Mouse (Mus musculus) hindbrain, embryonic 11.5 days (tissue): ENCODE measurements at regions not wholly inside any gene's neighbourhood (a gene's known extent, or its start where the extent isn't known, plus 50 kb on each side); places are given as distances from the start of the nearest gene placed in this dataset.

Experiments
- ATAC-seq: fragments of 200-750 bp; cut with Nextera tagmentation; 2 replicates; pipeline ENCODE4 v1.8.0; 2017; ENCODE audit warnings: mild to moderate bottlenecking, moderate TSS enrichment, moderate library complexity; ENCODE audit not compliant: low FRiP score
- DNase-seq: peaks from one replicate; pipeline ENCODE4 v3.0.0-alpha.2; 2015; ENCODE audit warnings: low spot score
- H3K27ac ChIP-seq: fragments of 300-500 bp; sonication (generic); 2 replicates; pipeline ENCODE4 v1.5.1; 2014; ENCODE audit warnings: mild to moderate bottlenecking, low read depth, low read length
- H3K27me3 ChIP-seq: fragments of 300-500 bp; sonication (generic); 2 replicates; pipeline ENCODE4 v1.6.1; 2014; ENCODE audit warnings: mild to moderate bottlenecking, low read length, moderate library complexity, mixed read lengths; ENCODE audit not compliant: control insufficient read depth, insufficient read depth
- H3K36me3 ChIP-seq: fragments of 300-500 bp; sonication (generic); 2 replicates; pipeline ENCODE4 v1.6.1; 2014; ENCODE audit warnings: mild to moderate bottlenecking, low read length, moderate library complexity, mixed read lengths; ENCODE audit not compliant: control insufficient read depth, insufficient read depth
- H3K4me1 ChIP-seq: fragments of 300-500 bp; sonication (generic); replicated peaks from 2 replicates; pipeline ENCODE4 v1.6.1; 2014; ENCODE audit warnings: low read length, mixed read lengths; ENCODE audit not compliant: control insufficient read depth, insufficient read depth
- H3K4me2 ChIP-seq: fragments of 300-500 bp; sonication (generic); replicated peaks from 2 replicates; pipeline ENCODE4 v1.6.1; 2014; ENCODE audit warnings: mild to moderate bottlenecking, low read depth, low read length
- H3K4me3 ChIP-seq: fragments of 300-500 bp; sonication (generic); 2 replicates; pipeline ENCODE4 v1.5.1; 2014; ENCODE audit warnings: low read depth, low read length
- H3K9ac ChIP-seq: fragments of 300-500 bp; sonication (generic); 2 replicates; pipeline ENCODE4 v1.6.1; 2014; ENCODE audit warnings: low read depth, low read length
- H3K9me3 ChIP-seq: fragments of 300-500 bp; sonication (generic); 2 replicates; pipeline ENCODE4 v1.6.1; 2016; ENCODE audit warnings: low read length; ENCODE audit not compliant: control insufficient read depth
- WGBS: fragments of 180-500 bp; shearing (Covaris S2); extraction: QIAGEN DNeasy Blood & Tissue Kit; methylation state at CpG from one replicate; pipeline ENCODE4 v1.1.7; 2014; 5-methylcytosine and 5-hydroxymethylcytosine counted together

GRCm38 (mm10) chrX:12942451-12942850 is 128.8 kb upstream of the Usp9x start:
- no peak overlapping the region for H3K9ac ChIP-seq
- WGBS, result 79% methylated on average over 5 of the region's 5 CpGs
- H3K27me3 ChIP-seq, result no peaks in the 10 kb centered on the region
- H3K4me2 ChIP-seq, result no peak overlapping the region
- no peak overlapping the region for H3K4me3 ChIP-seq
- no peaks in the 10 kb centered on the region for H3K4me1 ChIP-seq
- ATAC-seq (no peak), DNase-seq (no peak)
- no peak overlapping the region for H3K27ac ChIP-seq
- no peaks in the 10 kb centered on the region for H3K36me3 ChIP-seq
- no peaks in the 10 kb centered on the region for H3K9me3 ChIP-seq

- DNase-seq (peak; percentile 49), ATAC-seq (peak; percentile 53; the same call in 1 of the 2 replicates)
- H3K4me1 ChIP-seq, result no peaks in the 10 kb centered on the region
- peak overlapping the region; percentile 33 for H3K4me3 ChIP-seq
- H3K27ac ChIP-seq, result no peak overlapping the region
- H3K36me3 ChIP-seq, result no peaks in the 10 kb centered on the region
- no peaks in the 10 kb centered on the region for H3K9me3 ChIP-seq
- 14% methylated on average over 40 of the region's 43 CpGs for WGBS
- H3K27me3 ChIP-seq, result no peaks in the 10 kb centered on the region
- peak overlapping the region; percentile 49 for H3K9ac ChIP-seq
- peak overlapping the region; percentile 51 for H3K4me2 ChIP-seq
These were observed 134.7 kb upstream of the Usp9x start for GRCm38 (mm10) chrX:12936406-12937172.

- WGBS, result 84% methylated on average over 4 of the region's 4 CpGs
- ATAC-seq (no peak), DNase-seq (no peak)
- Histone ChIP-seq H3K36me3 (no peaks in the 10 kb centered on the region), H3K4me3 (no peak overlapping the region), H3K4me2 (no peak overlapping the region), H3K27ac (no peak overlapping the region), H3K9ac (no peak overlapping the region), H3K9me3 (no peaks in the 10 kb centered on the region), H3K4me1 (no peaks in the 10 kb centered on the region), H3K27me3 (no peaks in the 10 kb centered on the region)
These were observed 137.9 kb upstream of the Usp9x start for GRCm38 (mm10) chrX:12933294-12933807.

DNA sequence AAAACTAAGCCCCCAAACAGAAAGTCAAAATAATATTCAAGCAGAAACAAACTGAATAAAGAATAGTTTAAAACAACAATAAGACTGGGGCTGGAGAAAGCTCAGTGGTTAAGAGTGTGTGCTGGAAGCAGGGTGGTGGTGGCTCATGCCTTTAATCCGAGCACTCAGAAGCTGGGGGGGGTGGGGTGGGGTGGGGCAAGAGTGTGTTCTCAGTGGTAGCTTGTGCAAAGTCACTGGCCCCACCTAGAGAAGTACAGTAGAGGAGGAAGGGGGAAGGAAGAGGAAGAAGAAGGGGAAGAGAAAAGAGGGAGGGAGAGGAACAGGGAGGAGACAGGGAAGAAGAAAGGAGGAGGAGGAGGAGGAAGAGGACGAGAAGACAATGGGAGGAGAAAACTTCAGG is 141.1 kb upstream of the Usp9x start:
- Histone ChIP-seq H3K36me3 (no peaks in the 10 kb centered on the region), H3K27ac (no peak overlapping the region)
- 73% methylated on average over 2 of the region's 2 CpGs for WGBS

GRCm38 (mm10) chrX:12927797-12928589 is 143.3 kb upstream of the Usp9x start:
- H3K27me3 ChIP-seq, result no peaks in the 10 kb centered on the region
- H3K9me3 ChIP-seq, result no peaks in the 10 kb centered on the region
- no peak overlapping the region for H3K4me2 ChIP-seq
- H3K27ac ChIP-seq, result no peak overlapping the region
- WGBS, result 64% methylated on average over 11 of the region's 11 CpGs
- H3K4me1 ChIP-seq, result no peaks in the 10 kb centered on the region
- peak; percentile 10 for DNase-seq
- no peak for ATAC-seq
- H3K4me3 ChIP-seq, result no peak overlapping the region
- H3K9ac ChIP-seq, result no peak overlapping the region
- H3K36me3 ChIP-seq, result no peaks in the 10 kb centered on the region

More for the DNA sequence above, 141.1 kb upstream of the Usp9x start:
- Histone ChIP-seq H3K4me2 (no peak overlapping the region), H3K4me1 (no peaks in the 10 kb centered on the region), H3K9ac (no peak overlapping the region), H3K27me3 (no peaks in the 10 kb centered on the region), H3K9me3 (no peaks in the 10 kb centered on the region), H3K4me3 (no peak overlapping the region)
- DNase-seq, result no peak
- ATAC-seq, result no peak

- ATAC-seq, result no peak
- Histone ChIP-seq H3K4me1 (no peaks in the 10 kb centered on the region), H3K27me3 (no peaks in the 10 kb centered on the region), H3K4me3 (no peak overlapping the region), H3K36me3 (no peaks in the 10 kb centered on the region), H3K9ac (no peak overlapping the region), H3K27ac (no peak overlapping the region), H3K4me2 (no peak overlapping the region), H3K9me3 (no peaks in the 10 kb centered on the region)
- DNase-seq, result no peak
- WGBS, result 79% methylated on average over 10 of the region's 10 CpGs
These were observed 146.3 kb upstream of the Usp9x start for GRCm38 (mm10) chrX:12924705-12925644.

GRCm38 (mm10) chrX:12919576-12919975 is 151.7 kb upstream of the Usp9x start:
- WGBS, result 27% methylated on average over 3 of the region's 3 CpGs

GRCm38 (mm10) chrX:12917105-12917504 is 154.2 kb upstream of the Usp9x start:
- Histone ChIP-seq H3K4me2 (no peak overlapping the region; the same call in 1 of the 2 replicates), H3K36me3 (no peaks in the 10 kb centered on the region), H3K4me1 (no peaks in the 10 kb centered on the region), H3K4me3 (no peak overlapping the region), H3K27me3 (no peaks in the 10 kb centered on the region), H3K27ac (no peak overlapping the region), H3K9ac (no peak overlapping the region), H3K9me3 (no peaks in the 10 kb centered on the region)
- ATAC-seq (no peak), DNase-seq (peak; percentile 33)
- 26% methylated on average over 13 of the region's 13 CpGs for WGBS

More at GRCm38 (mm10) chrX:12919576-12919975, 151.7 kb upstream of the Usp9x start:
- no peaks in the 10 kb centered on the region for H3K36me3 ChIP-seq
- no peak for DNase-seq
- H3K4me2 ChIP-seq, result no peak overlapping the region
- H3K9ac ChIP-seq, result no peak overlapping the region
- no peak for ATAC-seq
- H3K27me3 ChIP-seq, result no peaks in the 10 kb centered on the region
- H3K27ac ChIP-seq, result no peak overlapping the region
- H3K4me3 ChIP-seq, result no peak overlapping the region
- no peaks in the 10 kb centered on the region for H3K9me3 ChIP-seq
- H3K4me1 ChIP-seq, result no peaks in the 10 kb centered on the region
